Mouse (Mus musculus) 3T3-L1 (cell line): ENCODE measurements around the gene Map3k4.
"Not testable (repeated sequence)": the region's sequence is repeated elsewhere in the genome, so short reads cannot be mapped to it uniquely, and the experiment has no call there.

ENCODE experiments used
- DNase-seq: peaks from one replicate; pipeline ENCODE4 v3.0.0-alpha.2; 2015; ENCODE audit warnings: low read depth, low spot score

The Map3k4 gene

GRCm38 (mm10) chr17:12225227-12225626, 93.4 kb downstream of the Map3k4 start:
- no peak for DNase-seq

- not testable (repeated sequence) for DNase-seq
These were observed 94.0 kb downstream of the Map3k4 start for GRCm38 (mm10) chr17:12224551-12224950.

- DNase-seq = no peak
These were observed 94.5 kb downstream of the Map3k4 start for GRCm38 (mm10) chr17:12224145-12224544.

GRCm38 (mm10) chr17:12223682-12224081, 94.9 kb downstream of the Map3k4 start:
- no peak for DNase-seq

- DNase-seq = no peak
These were observed 96.7 kb downstream of the Map3k4 start for GRCm38 (mm10) chr17:12221926-12222325.

GRCm38 (mm10) chr17:12216224-12216623, 102.4 kb downstream of the Map3k4 start:
- no peak for DNase-seq

GRCm38 (mm10) chr17:12213430-12213829, 105.2 kb downstream of the Map3k4 start:
- DNase-seq = no peak

GRCm38 (mm10) chr17:12212341-12212740, 106.3 kb downstream of the Map3k4 start:
- DNase-seq = no peak

GRCm38 (mm10) chr17:12211890-12212289, 106.7 kb downstream of the Map3k4 start:
- no peak for DNase-seq

GRCm38 (mm10) chr17:12210544-12211132, 108.0 kb downstream of the Map3k4 start:
- peak; percentile 89 for DNase-seq

GRCm38 (mm10) chr17:12209481-12209880, 109.1 kb downstream of the Map3k4 start:
- peak; percentile 83 for DNase-seq

- no peak for DNase-seq
These were observed 111.5 kb downstream of the Map3k4 start for GRCm38 (mm10) chr17:12207022-12207548.

- DNase-seq = no peak
These were observed 112.3 kb downstream of the Map3k4 start for GRCm38 (mm10) chr17:12206248-12206647.

GRCm38 (mm10) chr17:12205694-12206075, 112.9 kb downstream of the Map3k4 start:
- peak; percentile 81 for DNase-seq

- DNase-seq = peak; percentile 49
These were observed 113.4 kb downstream of the Map3k4 start for GRCm38 (mm10) chr17:12205015-12205693.

GRCm38 (mm10) chr17:12204689-12205014, 113.9 kb downstream of the Map3k4 start:
- no peak for DNase-seq

- DNase-seq = no peak
These were observed 114.3 kb downstream of the Map3k4 start for GRCm38 (mm10) chr17:12204246-12204645.

GRCm38 (mm10) chr17:12203414-12203897, 115.1 kb downstream of the Map3k4 start:
- DNase-seq = no peak

- no peak for DNase-seq
These were observed 117.5 kb downstream of the Map3k4 start for GRCm38 (mm10) chr17:12201086-12201485.

- no peak for DNase-seq
These were observed 118.7 kb downstream of the Map3k4 start for GRCm38 (mm10) chr17:12199933-12200332.

- no peak for DNase-seq
These were observed 123.0 kb downstream of the Map3k4 start for GRCm38 (mm10) chr17:12195604-12196003.

- DNase-seq = no peak
These were observed 123.5 kb downstream of the Map3k4 start for GRCm38 (mm10) chr17:12195137-12195536.

GRCm38 (mm10) chr17:12187782-12188181, 130.8 kb downstream of the Map3k4 start:
- peak; percentile 37 for DNase-seq
